Mouse (Mus musculus) hindbrain, embryonic 11.5 days (tissue): ENCODE measurements around the gene Asb1. TPM values are rescaled to one million over a fixed set of nuclear protein-coding genes. Genes with fewer than 3 reads are reported as not detected.
A peak's percentile ranks its signal among the peaks of the same experiment; 100 is the strongest.

Experiments used
- ATAC-seq: fragments of 200-750 bp; cut with Nextera tagmentation; 2 replicates; pipeline ENCODE4 v1.8.0; 2017; ENCODE audit warnings: mild to moderate bottlenecking, moderate TSS enrichment, moderate library complexity; ENCODE audit not compliant: low FRiP score
- DNase-seq: peaks from one replicate; pipeline ENCODE4 v3.0.0-alpha.2; 2015; ENCODE audit warnings: low spot score
- H3K27ac ChIP-seq: fragments of 300-500 bp; sonication (generic); 2 replicates; pipeline ENCODE4 v1.5.1; 2014; ENCODE audit warnings: mild to moderate bottlenecking, low read depth, low read length
- H3K27me3 ChIP-seq: fragments of 300-500 bp; sonication (generic); 2 replicates; pipeline ENCODE4 v1.6.1; 2014; ENCODE audit warnings: mild to moderate bottlenecking, low read length, moderate library complexity, mixed read lengths; ENCODE audit not compliant: control insufficient read depth, insufficient read depth
- H3K36me3 ChIP-seq: fragments of 300-500 bp; sonication (generic); 2 replicates; pipeline ENCODE4 v1.6.1; 2014; ENCODE audit warnings: mild to moderate bottlenecking, low read length, moderate library complexity, mixed read lengths; ENCODE audit not compliant: control insufficient read depth, insufficient read depth
- H3K4me1 ChIP-seq: fragments of 300-500 bp; sonication (generic); replicated peaks from 2 replicates; pipeline ENCODE4 v1.6.1; 2014; ENCODE audit warnings: low read length, mixed read lengths; ENCODE audit not compliant: control insufficient read depth, insufficient read depth
- H3K4me2 ChIP-seq: fragments of 300-500 bp; sonication (generic); replicated peaks from 2 replicates; pipeline ENCODE4 v1.6.1; 2014; ENCODE audit warnings: mild to moderate bottlenecking, low read depth, low read length
- H3K4me3 ChIP-seq: fragments of 300-500 bp; sonication (generic); 2 replicates; pipeline ENCODE4 v1.5.1; 2014; ENCODE audit warnings: low read depth, low read length
- H3K9ac ChIP-seq: fragments of 300-500 bp; sonication (generic); 2 replicates; pipeline ENCODE4 v1.6.1; 2014; ENCODE audit warnings: low read depth, low read length
- H3K9me3 ChIP-seq: fragments of 300-500 bp; sonication (generic); 2 replicates; pipeline ENCODE4 v1.6.1; 2016; ENCODE audit warnings: low read length; ENCODE audit not compliant: control insufficient read depth
- WGBS: fragments of 180-500 bp; shearing (Covaris S2); extraction: QIAGEN DNeasy Blood & Tissue Kit; methylation state at CpG from one replicate; pipeline ENCODE4 v1.1.7; 2014; 5-methylcytosine and 5-hydroxymethylcytosine counted together
- polyA plus RNA-seq: library from polyadenylated mRNA; unstranded; fragments of >200 nt; fragmentation: Nextera tagmentation; extraction: Ambion mirVana; gene quantifications from 2 replicates; pipeline ENCODE4 v1.2.1, GENCODE M21; 2014

Gene Asb1
- polyA plus RNA-seq, 1 experiment from 2014 or later = 10.1 TPM

GRCm38 (mm10) chr1:91537786-91538569 lies 2.4 kb upstream of the Asb1 start:
- DNase-seq = no peak

GRCm38 (mm10) chr1:91538570-91538929 lies 1.8 kb upstream of the Asb1 start:
- Histone ChIP-seq H3K4me1 (0 out of 2 replicates have a peak, but pooled peaks cover 5% of the 10 kb centered on the region), H3K9ac (no peak overlapping the region), H3K36me3 (no peaks in the 10 kb centered on the region), H3K9me3 (no peaks in the 10 kb centered on the region), H3K4me3 (no peak overlapping the region), H3K27me3 (peaks cover 13% of the 10 kb centered on the region), H3K27ac (no peak overlapping the region), H3K4me2 (no peak overlapping the region)
- 47% methylated on average over 1 of the region's 1 CpGs for WGBS
- ATAC-seq = no peak
- no peak for DNase-seq

More at GRCm38 (mm10) chr1:91537786-91538569, 2.4 kb upstream of the Asb1 start:
- no peak for ATAC-seq
- 23% methylated on average over 22 of the region's 22 CpGs for WGBS
- no peak overlapping the region for H3K4me3 ChIP-seq
- H3K4me1 ChIP-seq = 0 out of 2 replicates have a peak, but pooled peaks cover 5% of the 10 kb centered on the region
- H3K27me3 ChIP-seq = peaks cover 13% of the 10 kb centered on the region
- no peaks in the 10 kb centered on the region for H3K9me3 ChIP-seq
- H3K9ac ChIP-seq = no peak overlapping the region
- no peak overlapping the region for H3K27ac ChIP-seq
- no peak overlapping the region for H3K4me2 ChIP-seq
- H3K36me3 ChIP-seq = no peaks in the 10 kb centered on the region

GRCm38 (mm10) chr1:91539246-91539645 lies 1.1 kb upstream of the Asb1 start:
- Histone ChIP-seq H3K27ac (0 out of 2 replicates have a peak overlapping the region, but pooled peaks have one; percentile 33), H3K27me3 (peaks cover 13% of the 10 kb centered on the region), H3K4me3 (peak overlapping the region; percentile 78; the same call in 1 of the 2 replicates)

GRCm38 (mm10) chr1:91539704-91540270 lies 557 bp upstream of the Asb1 start:
- H3K27ac ChIP-seq = peak overlapping the region; percentile 33; the same call in 1 of the 2 replicates
- H3K9ac ChIP-seq = peak overlapping the region; percentile 52
- DNase-seq (no peak), ATAC-seq (peak; percentile 52)
- 0 out of 2 replicates have a peak, but pooled peaks cover 5% of the 10 kb centered on the region for H3K4me1 ChIP-seq
- H3K4me3 ChIP-seq = peak overlapping the region; percentile 78
- H3K36me3 ChIP-seq = no peaks in the 10 kb centered on the region
- H3K9me3 ChIP-seq = no peaks in the 10 kb centered on the region
- peaks cover 13% of the 10 kb centered on the region for H3K27me3 ChIP-seq
- peak overlapping the region; percentile 80 for H3K4me2 ChIP-seq
- 4% methylated on average over 22 of the region's 22 CpGs for WGBS

More at GRCm38 (mm10) chr1:91539246-91539645, 1.1 kb upstream of the Asb1 start:
- ATAC-seq (no peak), DNase-seq (no peak)
- H3K4me1 ChIP-seq = 0 out of 2 replicates have a peak, but pooled peaks cover 5% of the 10 kb centered on the region
- no peaks in the 10 kb centered on the region for H3K9me3 ChIP-seq
- no peaks in the 10 kb centered on the region for H3K36me3 ChIP-seq
- no peak overlapping the region for H3K9ac ChIP-seq
- peak overlapping the region; percentile 80; the same call in 1 of the 2 replicates for H3K4me2 ChIP-seq
- 34% methylated on average over 6 of the region's 6 CpGs for WGBS

GRCm38 (mm10) chr1:91541042-91541592 lies 773 bp downstream of the Asb1 start:
- peaks cover 13% of the 10 kb centered on the region for H3K27me3 ChIP-seq
- peak overlapping the region; percentile 78 for H3K4me3 ChIP-seq
- no peak for ATAC-seq
- 13% methylated on average over 15 of the region's 15 CpGs for WGBS
- no peaks in the 10 kb centered on the region for H3K9me3 ChIP-seq
- H3K27ac ChIP-seq = peak overlapping the region; percentile 62; the same call in 1 of the 2 replicates
- peak overlapping the region; percentile 69 for H3K9ac ChIP-seq
- DNase-seq = no peak
- H3K4me2 ChIP-seq = peak overlapping the region; percentile 80
- H3K4me1 ChIP-seq = 0 out of 2 replicates have a peak, but pooled peaks cover 5% of the 10 kb centered on the region
- no peaks in the 10 kb centered on the region for H3K36me3 ChIP-seq

- no peaks in the 10 kb centered on the region for H3K36me3 ChIP-seq
Observed at GRCm38 (mm10) chr1:91543974-91544373, 3.6 kb downstream of the Asb1 start.

DNA sequence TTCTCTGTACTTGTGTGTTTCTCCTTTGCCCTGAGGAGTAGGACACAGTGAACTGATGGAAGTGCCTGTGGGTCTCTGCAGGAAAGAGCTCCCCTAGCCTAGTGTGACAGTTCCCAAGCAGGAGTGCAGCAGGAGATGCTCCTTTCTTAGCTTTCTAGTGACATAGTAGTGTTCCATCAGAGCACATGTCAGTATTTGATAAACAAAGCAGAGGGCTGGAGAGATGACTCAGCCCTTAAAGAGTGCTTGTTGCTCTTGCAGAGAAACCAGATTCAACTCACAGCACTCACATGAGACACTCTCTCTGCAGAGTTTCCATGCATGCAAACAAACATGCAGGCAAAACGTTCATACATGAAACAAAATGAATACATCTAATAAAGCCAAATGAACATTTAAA lies 4.9 kb downstream of the Asb1 start:
- H3K36me3 ChIP-seq = no peaks in the 10 kb centered on the region
- no peak overlapping the region for H3K4me2 ChIP-seq
- H3K9ac ChIP-seq = no peak overlapping the region
- H3K4me1 ChIP-seq = 0 out of 2 replicates have a peak, but pooled peaks cover 5% of the 10 kb centered on the region
- no peak overlapping the region for H3K4me3 ChIP-seq
- no peaks in the 10 kb centered on the region for H3K27me3 ChIP-seq
- no peak overlapping the region for H3K27ac ChIP-seq
- ATAC-seq (no peak), DNase-seq (no peak)
- no peaks in the 10 kb centered on the region for H3K9me3 ChIP-seq
- WGBS = 75% methylated on average over 1 of the region's 1 CpGs

More at GRCm38 (mm10) chr1:91543974-91544373, 3.6 kb downstream of the Asb1 start:
- no peak for ATAC-seq
- 0 out of 2 replicates have a peak, but pooled peaks cover 5% of the 10 kb centered on the region for H3K4me1 ChIP-seq
- DNase-seq = no peak
- H3K27me3 ChIP-seq = peaks cover 6% of the 10 kb centered on the region; the same call in 1 of the 2 replicates
- 91% methylated on average over 4 of the region's 4 CpGs for WGBS
- H3K9me3 ChIP-seq = no peaks in the 10 kb centered on the region
- no peak overlapping the region for H3K9ac ChIP-seq
- no peak overlapping the region for H3K4me3 ChIP-seq
- H3K27ac ChIP-seq = no peak overlapping the region
- no peak overlapping the region for H3K4me2 ChIP-seq

- Histone ChIP-seq H3K4me3 (no peak overlapping the region), H3K4me1 (no peaks in the 10 kb centered on the region), H3K36me3 (0 out of 2 replicates have a peak, but pooled peaks cover 2% of the 10 kb centered on the region), H3K27ac (no peak overlapping the region), H3K9me3 (no peaks in the 10 kb centered on the region), H3K4me2 (no peak overlapping the region), H3K9ac (no peak overlapping the region), H3K27me3 (no peaks in the 10 kb centered on the region)
- ATAC-seq = peak; percentile 66; the same call in 1 of the 2 replicates
- WGBS = 50% methylated on average over 5 of the region's 5 CpGs
- DNase-seq = peak; percentile 49
Observed at GRCm38 (mm10) chr1:91547567-91547966, 7.2 kb downstream of the Asb1 start.
